18 mouse cellular contexts compared by ENCODE assay signal in genomic region chr8:95144631-95145015, GRCm38 (mm10). TPM values are rescaled to one million over a fixed set of nuclear protein-coding genes. Genes with fewer than 3 reads are reported as not detected.
DNase-seq lines count a peak whose midpoint lies in the region; ATAC-seq and TF ChIP-seq lines count a peak whose summit lies in the region.
"Had no signal": no experiment of that assay in that cellular context is flagged by ENCODE, and none has a peak within 500 bp of the region (broad histone marks: within the 10 kb centered on the region; RNA-seq: fewer than 3 reads in every experiment).

No protein-coding gene starts in this region.

- 51% methylated on average over 2 of the region's 2 CpGs for WGBS in kidney, embryonic 16.5 days
- 19% methylated on average over 2 of the region's 2 CpGs for WGBS in small intestine, adult 2 months

- no peaks in the 10 kb centered on the region for H3K9me3 ChIP-seq in kidney, embryonic 16.5 days (ENCODE audit: low read length)
- H3K9me3 ChIP-seq in E14TG2a.4 (ENCODE audit: low read length): no peaks in the 10 kb centered on the region
- H3K9me3 ChIP-seq: forebrain, embryonic 15.5 days; hindbrain, embryonic 15.5 days; limb, embryonic 15.5 days; midbrain, embryonic 12.5 days had no signal

- no peak for DNase-seq in kidney, postnatal 10 days
- DNase-seq in embryo, embryonic 11 days: no peak
- DNase-seq in B cell, adult 2 months: no peak
- DNase-seq: cerebellum, adult 9-11 months; heart, postnatal 10 days; lung, postnatal 14 days; right cerebral cortex, adult 18-20 months; thymus, adult 18-20 months had no signal

- no peak overlapping the region for H3K4me2 ChIP-seq in kidney, embryonic 16.5 days (replicated peaks; ENCODE audit: low read depth, low read length)
- H3K4me2 ChIP-seq: forebrain, embryonic 15.5 days; hindbrain, embryonic 15.5 days; limb, embryonic 15.5 days; midbrain, embryonic 12.5 days had no signal

- peaks cover 46% of the 10 kb centered on the region for H3K4me1 ChIP-seq in kidney, embryonic 16.5 days (ENCODE audit: insufficient read depth, low read length)
- peaks cover 78% of the 10 kb centered on the region for H3K4me1 ChIP-seq in E14TG2a.4 (replicated peaks; ENCODE audit: low read depth, low read length)
- H3K4me1 ChIP-seq in brown adipose tissue, adult 24 weeks (ENCODE audit: control insufficient read depth, insufficient read depth, insufficient read length, low read length): peaks cover 35% of the 10 kb centered on the region
- H3K4me1 ChIP-seq in small intestine, adult 2 months (ENCODE audit: control insufficient read depth, insufficient read depth, insufficient read length, low read length): peaks cover 43% of the 10 kb centered on the region

- peak overlapping the region; percentile 69 for H3K27ac ChIP-seq in kidney, embryonic 16.5 days (ENCODE audit: low read length)
- H3K27ac ChIP-seq in brown adipose tissue, adult 24 weeks (replicated peaks; ENCODE audit: low read depth, low read length): 0 out of 2 replicates have a peak overlapping the region, but pooled peaks have one; percentile 28
- H3K27ac ChIP-seq in small intestine, adult 2 months (ENCODE audit: insufficient read depth, low read depth, low read length): peak overlapping the region; percentile 92
- H3K27ac ChIP-seq: limb, embryonic 15.5 days; midbrain, embryonic 12.5 days had no signal

- TF ChIP-seq POLR2A in small intestine, adult 2 months (IDR thresholded peaks at IDR 0.05; ENCODE audit: low read depth, low read length): no peak

- no peak for TF ChIP-seq CTCF in E14TG2a.4 (conservative IDR thresholded peaks at IDR 0.05; ENCODE audit: low read length)
- TF ChIP-seq CTCF in small intestine, adult 2 months (IDR thresholded peaks at IDR 0.05; ENCODE audit: extremely low read depth, insufficient read length, insufficient replicate concordance, low read depth, low read length): no peak

- no peak overlapping the region for H3K9ac ChIP-seq in kidney, embryonic 16.5 days (replicated peaks; ENCODE audit: low read length)
- H3K9ac ChIP-seq: forebrain, embryonic 15.5 days; hindbrain, embryonic 15.5 days; limb, embryonic 15.5 days; midbrain, embryonic 12.5 days had no signal

- H3K27me3 ChIP-seq in kidney, embryonic 16.5 days (ENCODE audit: insufficient read depth, low read length): no peaks in the 10 kb centered on the region
- no peaks in the 10 kb centered on the region for H3K27me3 ChIP-seq in E14TG2a.4 (ENCODE audit: insufficient read depth, low read length)
- no peaks in the 10 kb centered on the region for H3K27me3 ChIP-seq in small intestine, adult 2 months (ENCODE audit: control insufficient read depth, insufficient read depth, low read length)
- H3K27me3 ChIP-seq: forebrain, embryonic 15.5 days; hindbrain, embryonic 15.5 days; limb, embryonic 15.5 days had no signal

- ATAC-seq in kidney, embryonic 16.5 days (ENCODE audit: low FRiP score, low TSS enrichment): no peak
- ATAC-seq: CD4-positive, CD25-positive, alpha-beta regulatory T cell, adult 4 months; forebrain, embryonic 15.5 days had no signal

- H3K36me3 ChIP-seq in kidney, embryonic 16.5 days (ENCODE audit: insufficient read depth, low read length): no peaks in the 10 kb centered on the region
- H3K36me3 ChIP-seq in E14TG2a.4 (ENCODE audit: insufficient read depth, low read length): no peaks in the 10 kb centered on the region
- no peaks in the 10 kb centered on the region for H3K36me3 ChIP-seq in small intestine, adult 2 months (ENCODE audit: control insufficient read depth, insufficient read depth, low read length)
- H3K36me3 ChIP-seq: forebrain, embryonic 15.5 days; hindbrain, embryonic 15.5 days; limb, embryonic 15.5 days; midbrain, embryonic 12.5 days had no signal

- H3K4me3 ChIP-seq in kidney, embryonic 16.5 days (ENCODE audit: low read length): no peak overlapping the region
- H3K4me3 ChIP-seq in E14TG2a.4 (replicated peaks; ENCODE audit: low read length): 0 out of 2 replicates have a peak overlapping the region, but pooled peaks have one; percentile 17
- H3K4me3 ChIP-seq in brown adipose tissue, adult 24 weeks (ENCODE audit: insufficient read depth, low read depth, low read length): no peak overlapping the region
- no peak overlapping the region for H3K4me3 ChIP-seq in small intestine, adult 2 months (ENCODE audit: low read depth, low read length)
- H3K4me3 ChIP-seq: forebrain, embryonic 15.5 days; hindbrain, embryonic 15.5 days; limb, embryonic 15.5 days; midbrain, embryonic 12.5 days; myocyte had no signal

RNA-seq across cellular contexts. Expression of gene Kifc3, which starts 58.0 kb away (rescaled TPM):
- polyA plus RNA-seq in kidney, embryonic 16.5 days (2015; fragmentation: Nextera tagmentation; extraction: Ambion mirVana): 32.5 and 37.7 TPM in 2 replicates
- 24.4 and 29.3 TPM in 2 replicates for polyA plus RNA-seq in brown adipose tissue, adult 24 weeks (2012; ENCODE audit: insufficient read depth, insufficient read length, missing spikeins)
- polyA plus RNA-seq in small intestine, adult 2 months (2012; rRNA removed): 35.0 and 64.7 TPM in 2 replicates
- polyA plus RNA-seq: CD4-positive, CD25-positive, alpha-beta regulatory T cell, adult 4 months had no signal

Comparison
In these comparisons a context has a peak if more than half of its experiments do, and no peak if none do; other contexts are left out.
1. H3K27ac ChIP-seq: peak in every context shown above with its lines; median percentile 92 in small intestine, adult 2 months; 69 in kidney, embryonic 16.5 days; 28 in brown adipose tissue, adult 24 weeks.